ENCODE assay signal across 16 mouse cellular contexts in genomic region chr14:54103541-54103940, GRCm38 (mm10).
"Had no signal": no experiment of that assay in that cellular context is flagged by ENCODE, and none has a peak within 500 bp of the region (broad histone marks: within the 10 kb centered on the region; RNA-seq: fewer than 3 reads in every experiment).

No protein-coding gene starts in this region.

- H3K27me3 ChIP-seq: neural tube, embryonic 12.5 days; neural tube, embryonic 13.5 days; neural tube, embryonic 15.5 days; stomach, embryonic 15.5 days had no signal

- H3K4me2 ChIP-seq: neural tube, embryonic 12.5 days; neural tube, embryonic 13.5 days; neural tube, embryonic 15.5 days; stomach, embryonic 15.5 days had no signal

- H3K27ac ChIP-seq: neural tube, embryonic 12.5 days; neural tube, embryonic 13.5 days; neural tube, embryonic 15.5 days; stomach, embryonic 15.5 days; stomach, postnatal 0 days had no signal

- H3K9ac ChIP-seq: neural tube, embryonic 12.5 days; neural tube, embryonic 13.5 days; neural tube, embryonic 15.5 days; stomach, embryonic 15.5 days had no signal

- H3K36me3 ChIP-seq: neural tube, embryonic 12.5 days; neural tube, embryonic 13.5 days; neural tube, embryonic 15.5 days; stomach, embryonic 15.5 days had no signal

- DNase-seq: right cerebral cortex, adult 18-20 months; right cerebral cortex, postnatal 14 days; right cerebral cortex, postnatal 25 days; right cerebral cortex, postnatal 4 days; spleen, adult 18-20 months; thymus, adult 18-20 months; thymus, adult 2 months; thymus, postnatal 14 days; thymus, postnatal 25 days; thymus, postnatal 36 days; thymus, postnatal 4 days had no signal

- H3K9me3 ChIP-seq: neural tube, embryonic 12.5 days; neural tube, embryonic 13.5 days; neural tube, embryonic 15.5 days; stomach, embryonic 15.5 days had no signal

- H3K4me3 ChIP-seq: neural tube, embryonic 12.5 days; neural tube, embryonic 13.5 days; neural tube, embryonic 15.5 days; stomach, embryonic 15.5 days had no signal
